Mouse (Mus musculus) embryonic fibroblast, embryonic 13.5 days (primary cell): ENCODE measurements at regions not wholly inside any gene's neighbourhood (a gene's known extent, or its start where the extent isn't known, plus 50 kb on each side); places are given as distances from the start of the nearest gene placed in this dataset.

Experiments used
- H3K27ac ChIP-seq: 2 replicates; pipeline ENCODE4 v1.5.1; 2012; ENCODE audit warnings: low read length, control low read depth, inconsistent platforms; ENCODE audit not compliant: insufficient read depth
- H3K4me1 ChIP-seq: 2 replicates; pipeline ENCODE4 v1.6.1; 2011; ENCODE audit warnings: low read length; ENCODE audit not compliant: control insufficient read depth, insufficient read depth
- H3K4me3 ChIP-seq: 2 replicates; pipeline ENCODE4 v1.5.1; 2011; ENCODE audit warnings: mild to moderate bottlenecking, control low read depth, low read length; ENCODE audit not compliant: insufficient read depth
- CTCF ChIP-seq: IDR thresholded peaks from 2 replicates; pipeline ENCODE4 v1.5.1; 2011; ENCODE audit warnings: mild to moderate bottlenecking, control low read depth, low read length, moderate library complexity, borderline replicate concordance; ENCODE audit not compliant: insufficient read depth
- POLR2A ChIP-seq: IDR thresholded peaks from 2 replicates; pipeline ENCODE4 v1.6.1; 2011; ENCODE audit warnings: low read depth, mild to moderate bottlenecking, control low read depth, low read length, moderate library complexity

DNA sequence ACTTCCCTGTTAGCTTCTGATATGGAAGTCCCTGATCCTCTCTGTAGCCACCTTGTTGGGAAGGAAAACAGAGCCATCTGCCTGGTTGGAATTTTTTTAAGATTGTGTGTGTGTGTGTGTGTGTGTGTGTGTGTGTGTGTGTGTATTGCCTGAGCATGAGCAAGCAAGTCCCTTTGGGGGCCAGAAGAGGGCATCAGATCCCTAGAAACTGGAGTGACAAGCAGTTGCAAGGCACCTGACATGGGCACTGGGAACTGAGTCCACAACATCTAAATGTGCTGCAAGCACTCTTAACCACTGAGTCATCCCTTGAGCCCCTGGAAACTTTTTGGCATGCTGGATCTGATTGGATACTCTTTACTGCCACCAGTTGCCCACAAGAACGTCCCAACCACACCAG, 201.4 kb downstream of the Xxylt1 start:
- Histone ChIP-seq H3K4me3 (no peak overlapping the region), H3K4me1 (peaks cover 7% of the 10 kb centered on the region), H3K27ac (no peak overlapping the region)
- TF ChIP-seq CTCF (no peak), POLR2A (no peak)

DNA sequence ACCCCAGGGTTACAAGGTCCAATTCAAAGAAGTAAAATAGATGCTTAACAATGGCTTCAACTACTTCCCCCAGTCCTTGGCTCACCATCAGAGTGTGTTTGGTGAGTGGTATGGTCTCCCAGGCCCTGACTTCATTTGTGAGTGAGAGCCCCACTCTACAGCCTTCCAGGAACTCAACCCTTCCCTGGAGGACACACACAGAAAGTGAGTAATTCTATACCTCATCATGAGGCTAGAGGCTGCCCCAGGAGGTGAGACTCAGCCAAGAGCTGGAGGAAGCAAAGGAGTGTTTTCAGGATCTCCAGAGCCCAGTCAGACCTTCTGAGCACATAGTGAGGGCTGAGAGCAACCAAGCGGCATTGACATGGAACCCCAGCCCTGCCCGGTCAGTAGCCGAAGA, 200.6 kb downstream of the Xxylt1 start:
- H3K4me3 ChIP-seq = no peak overlapping the region
- H3K27ac ChIP-seq = no peak overlapping the region
- peaks cover 8% of the 10 kb centered on the region for H3K4me1 ChIP-seq
- no peak for TF ChIP-seq POLR2A
- TF ChIP-seq CTCF = no peak

DNA sequence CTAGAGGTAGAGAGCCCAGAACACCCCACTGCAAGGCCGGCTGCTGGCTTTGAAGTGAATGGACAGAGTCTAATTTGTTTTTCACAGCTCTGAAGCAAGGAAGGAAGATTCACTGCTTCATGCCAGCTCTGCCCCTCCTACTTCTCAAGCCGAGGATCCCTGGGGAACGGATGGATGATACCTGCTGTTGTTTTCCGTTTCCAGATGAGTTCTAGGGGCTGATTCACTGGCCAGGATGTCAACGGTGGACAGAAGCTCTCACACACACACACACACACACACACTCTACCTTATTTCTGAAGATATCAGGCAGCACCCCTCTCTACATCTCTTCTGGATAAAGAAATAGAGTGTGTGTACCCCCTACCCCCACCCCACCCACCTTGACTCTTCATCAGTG, 200.0 kb downstream of the Xxylt1 start:
- Histone ChIP-seq H3K4me1 (peaks cover 8% of the 10 kb centered on the region), H3K27ac (no peak overlapping the region), H3K4me3 (no peak overlapping the region)
- no peak for TF ChIP-seq POLR2A
- TF ChIP-seq CTCF = no peak

DNA sequence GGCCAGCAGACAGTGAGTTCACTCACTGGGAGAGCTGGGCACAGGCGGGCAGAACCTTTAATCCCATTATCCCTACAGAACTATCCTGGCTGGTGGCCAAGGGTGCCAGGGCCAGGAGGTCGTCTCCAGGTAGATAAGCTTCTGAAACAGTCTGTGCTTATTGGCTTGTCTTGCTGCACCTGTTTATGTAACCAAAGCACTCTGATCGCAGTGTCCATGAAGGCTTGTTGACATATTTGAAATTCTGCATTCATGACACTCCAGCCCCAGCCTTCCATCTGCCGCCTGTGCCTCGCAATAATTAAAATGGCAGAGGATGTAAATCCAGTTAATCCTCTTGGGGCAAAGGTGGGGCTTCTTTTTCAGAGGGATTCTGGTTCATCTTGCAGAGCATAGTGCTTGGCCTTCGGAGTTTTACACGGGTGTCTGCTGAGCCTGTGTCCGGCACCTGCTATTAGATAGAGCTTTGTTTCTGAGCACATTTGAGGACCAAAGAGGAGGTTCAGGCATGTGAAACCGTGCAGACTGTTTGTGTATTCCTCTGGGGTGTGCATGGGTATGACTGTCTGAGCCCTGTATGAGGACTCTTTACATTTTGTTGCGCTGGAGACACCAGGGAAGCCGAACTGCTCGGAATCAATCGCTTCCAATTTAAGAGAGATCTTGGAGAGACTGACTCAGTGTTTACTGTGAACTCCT, 197.6 kb downstream of the Xxylt1 start:
- TF ChIP-seq POLR2A (no peak), CTCF (no peak)
- no peak overlapping the region for H3K4me3 ChIP-seq
- H3K4me1 ChIP-seq = peaks cover 8% of the 10 kb centered on the region

DNA sequence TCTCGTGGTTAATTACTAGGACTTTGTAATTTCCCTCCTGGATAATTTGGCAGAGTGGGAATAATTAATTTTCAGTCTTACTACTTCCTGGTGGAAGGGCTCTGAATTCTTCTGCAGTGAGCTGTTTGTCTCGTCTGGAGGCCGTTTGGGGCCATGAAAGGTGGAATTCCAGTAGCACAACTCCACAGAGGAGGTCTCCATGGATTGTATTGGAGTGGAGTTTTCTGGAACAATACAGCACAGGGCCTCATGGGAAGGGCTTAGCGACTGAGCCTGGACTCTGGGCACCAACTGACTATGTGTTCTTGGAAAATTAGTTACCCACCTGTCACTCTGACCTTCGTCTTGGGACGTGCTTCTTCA, 197.1 kb downstream of the Xxylt1 start:
- H3K4me3 ChIP-seq = no peak overlapping the region
- H3K27ac ChIP-seq = no peak overlapping the region
- peaks cover 8% of the 10 kb centered on the region for H3K4me1 ChIP-seq
- TF ChIP-seq POLR2A (no peak), CTCF (no peak)

More for the DNA sequence above, 197.6 kb downstream of the Xxylt1 start:
- no peak overlapping the region for H3K27ac ChIP-seq

DNA sequence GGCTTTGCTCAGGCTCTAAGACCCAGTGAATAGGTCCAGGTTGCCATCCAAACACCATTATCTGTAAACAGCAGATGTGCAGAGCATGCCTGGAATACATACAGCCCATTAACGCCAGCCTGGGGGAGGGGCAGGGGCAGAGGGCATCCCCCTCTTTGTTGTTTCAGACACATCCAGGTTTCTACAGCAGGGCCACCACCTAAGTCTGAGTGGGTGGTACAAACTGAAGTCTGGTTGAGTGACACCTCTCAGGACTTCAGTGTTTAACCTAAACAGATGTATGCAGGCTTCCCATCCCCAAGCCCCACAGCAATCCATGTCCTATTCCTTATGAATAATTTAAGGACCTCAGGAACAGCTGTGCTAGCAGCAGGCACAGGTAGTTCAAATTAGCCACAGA, 194.2 kb downstream of the Xxylt1 start:
- H3K4me3 ChIP-seq = no peak overlapping the region
- H3K27ac ChIP-seq = no peak overlapping the region
- H3K4me1 ChIP-seq = peaks cover 8% of the 10 kb centered on the region
- no peak for TF ChIP-seq CTCF
- TF ChIP-seq POLR2A = no peak

DNA sequence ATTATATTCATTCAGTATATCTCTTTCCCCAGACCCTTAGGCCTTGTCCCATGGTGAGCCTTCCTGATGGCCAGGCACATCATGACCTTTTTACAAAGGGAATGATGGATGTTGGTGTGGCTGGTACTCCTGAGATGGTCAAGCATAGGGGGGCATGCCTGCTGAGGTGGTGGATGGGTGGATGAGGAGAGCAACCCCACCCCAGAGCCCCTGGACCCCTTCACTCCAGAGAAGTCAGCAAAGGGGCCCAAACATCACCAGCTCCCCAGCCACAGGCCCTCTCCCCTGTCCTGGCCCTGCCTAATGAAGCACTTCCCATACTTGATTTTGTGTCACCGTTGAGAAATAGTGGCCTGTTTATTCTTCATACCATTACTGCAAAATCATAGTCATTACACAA, 193.7 kb downstream of the Xxylt1 start:
- H3K4me3 ChIP-seq = no peak overlapping the region
- no peak overlapping the region for H3K27ac ChIP-seq
- H3K4me1 ChIP-seq = peaks cover 8% of the 10 kb centered on the region
- TF ChIP-seq CTCF = no peak
- no peak for TF ChIP-seq POLR2A

DNA sequence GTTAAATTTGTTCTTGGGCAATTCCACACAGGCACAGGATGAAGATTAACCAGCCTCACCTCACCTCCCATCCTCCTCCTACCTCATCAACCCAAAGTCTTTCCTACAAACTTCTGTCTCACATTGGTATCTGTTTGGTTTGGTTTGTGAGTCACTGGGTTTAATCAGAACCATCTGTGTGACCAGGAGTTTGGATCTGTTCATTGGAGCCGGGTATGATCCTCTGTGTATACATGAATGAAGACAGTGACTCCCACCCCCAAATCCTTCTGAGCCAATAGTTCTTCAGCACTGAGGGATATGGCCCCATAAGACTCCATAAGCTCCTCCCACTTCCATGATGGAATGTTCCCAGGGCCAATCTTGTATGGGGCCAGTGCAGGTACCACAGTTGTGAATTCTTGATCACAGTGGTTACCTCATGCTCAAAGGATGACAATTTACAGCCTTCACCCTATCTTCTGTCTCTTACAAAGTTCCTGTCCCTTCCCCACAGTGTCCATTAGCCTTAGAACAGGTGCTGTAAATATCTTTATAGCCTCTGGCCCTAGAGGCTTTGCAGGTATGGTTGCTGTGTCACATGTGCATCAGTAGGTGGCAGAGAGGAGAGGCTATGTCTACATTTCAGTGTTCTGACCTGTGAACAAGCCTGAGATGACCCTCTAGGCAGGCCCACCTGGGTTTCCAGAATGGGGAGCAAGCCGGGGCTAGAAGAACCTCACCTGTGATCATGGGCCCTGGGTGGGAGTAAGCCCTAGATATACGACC, 192.5 kb downstream of the Xxylt1 start:
- H3K27ac ChIP-seq = no peak overlapping the region
- TF ChIP-seq CTCF = no peak
- TF ChIP-seq POLR2A = no peak
- no peak overlapping the region for H3K4me3 ChIP-seq
- H3K4me1 ChIP-seq = peaks cover 8% of the 10 kb centered on the region

DNA sequence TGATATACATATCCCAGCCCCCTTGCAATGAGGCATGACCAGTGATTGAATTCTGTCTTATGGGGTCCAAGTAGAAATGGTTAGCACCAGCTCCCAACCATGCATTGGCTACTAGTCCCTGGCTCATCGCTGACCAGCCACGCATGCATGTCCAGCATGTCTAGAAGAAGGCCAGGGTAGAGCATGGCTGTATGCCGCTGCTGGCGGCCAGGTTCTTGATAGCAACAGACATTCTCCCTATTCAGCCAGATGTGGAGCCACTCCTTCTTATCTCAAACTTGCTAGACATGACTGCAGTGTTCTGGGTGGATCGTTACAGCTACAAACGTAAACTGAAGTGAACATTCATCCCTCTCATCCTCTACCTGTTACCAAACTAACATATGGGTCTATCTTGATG, 188.6 kb downstream of the Xxylt1 start:
- Histone ChIP-seq H3K4me1 (no peaks in the 10 kb centered on the region), H3K4me3 (no peak overlapping the region), H3K27ac (no peak overlapping the region)
- no peak for TF ChIP-seq CTCF
- no peak for TF ChIP-seq POLR2A

DNA sequence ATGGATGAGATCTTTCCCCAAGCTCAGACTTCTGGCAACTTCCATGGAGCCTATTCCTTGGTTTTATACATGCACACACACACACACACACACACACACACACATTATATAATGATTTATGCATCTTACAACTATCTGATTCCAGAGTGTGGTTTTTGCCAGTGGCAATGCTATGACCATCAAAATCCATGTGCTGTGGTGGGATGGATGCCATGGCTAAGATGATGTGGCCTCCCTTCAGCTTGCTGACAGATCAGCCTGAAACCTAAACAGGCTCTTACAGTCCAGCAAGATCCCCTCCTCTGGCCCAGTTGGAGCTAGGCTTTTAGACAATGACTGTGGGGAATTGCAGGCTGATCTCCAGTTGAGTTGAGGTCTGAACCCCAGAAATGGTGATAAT, 187.1 kb downstream of the Xxylt1 start:
- Histone ChIP-seq H3K27ac (no peak overlapping the region), H3K4me3 (no peak overlapping the region), H3K4me1 (no peaks in the 10 kb centered on the region)
- TF ChIP-seq CTCF (no peak), POLR2A (no peak)
